Mouse (Mus musculus): Measurements from ENCODE around the gene Tnnt3.

- TF ChIP-seq POLR2A (IDR thresholded peaks at IDR 0.05; ENCODE audit: insufficient read depth, low read length) (no peak), EP300 (IDR thresholded peaks at IDR 0.05; ENCODE audit: insufficient read depth, low read depth, low read length) (no peak)
These were observed 11.2 kb upstream of the Tnnt3 start for GRCm38 (mm10) chr7:142487341-142487859.
